ENCODE assay signal across 9 mouse cellular contexts in the genomic region with DNA sequence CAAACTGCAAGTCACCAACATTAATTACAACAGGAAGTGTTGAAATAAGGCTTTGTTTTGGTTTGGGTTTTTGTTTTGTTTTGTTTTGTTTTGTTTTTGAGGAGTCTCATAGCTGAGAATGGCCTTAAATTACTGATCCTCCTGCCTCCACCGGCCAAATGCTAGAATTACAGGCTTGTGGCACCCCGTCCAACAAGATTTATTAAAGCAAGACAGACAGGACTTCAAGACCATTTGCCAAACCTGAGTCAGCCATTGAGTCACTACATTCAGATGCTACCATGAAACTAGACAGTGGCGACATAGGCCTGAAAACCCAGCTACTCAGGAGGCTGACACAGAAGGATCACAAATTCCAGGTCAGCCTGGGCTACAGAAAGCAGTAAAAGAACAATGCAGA.
DNase-seq lines count a peak whose midpoint lies in the region.
"Had no signal": no experiment of that assay in that cellular context is flagged by ENCODE, and none has a peak within 500 bp of the region (broad histone marks: within the 10 kb centered on the region; RNA-seq: fewer than 3 reads in every experiment).

No protein-coding gene starts in this region.

- peak; percentile 53 for DNase-seq in cerebellum, adult 9-10 months
- DNase-seq in cerebellum, postnatal 25 days, result no peak
- DNase-seq in lung, postnatal 14 days, result peak; percentile 13
- DNase-seq in lung, postnatal 36 days, result no peak
- DNase-seq in kidney, postnatal 10 days, result peak; percentile 38
- no peak for DNase-seq in frontal cortex, postnatal 14 days (ENCODE audit: low spot score in 2 of 2)
- no peak for DNase-seq in right cerebral cortex, postnatal 36 days (ENCODE audit: low spot score in 2 of 2)
- no peak for DNase-seq in left cerebral cortex, adult 11 months (ENCODE audit: low spot score)
- DNase-seq: thymus, postnatal 25 days had no signal

Comparison
In these comparisons a context has a peak if more than half of its experiments do, and no peak if none do; other contexts are left out.
1. DNase-seq: peak in cerebellum, adult 9-10 months (single experiment), lung, postnatal 14 days (single experiment) and kidney, postnatal 10 days (single experiment); none in cerebellum, postnatal 25 days (0 of 2), lung, postnatal 36 days (single experiment), frontal cortex, postnatal 14 days (0 of 2), right cerebral cortex, postnatal 36 days (0 of 2) and left cerebral cortex, adult 11 months (single experiment).